Mouse (Mus musculus) CH12.LX (cell line): ENCODE results near the gene Gstt4.

Source experiments
- CHD2 ChIP-seq: IDR thresholded peaks from 2 replicates; pipeline ENCODE4 v1.6.1; 2011; ENCODE audit warnings: low read length, improper control_type of control experiment
- CTCF ChIP-seq, 2 experiments: IDR thresholded peaks in 1 of 2; conservative IDR thresholded peaks in 1 of 2; 2 replicates each; pipeline ENCODE4 v1.5.1; 2011 to 2012; ENCODE audit warnings: low read depth in 2 of 2, low read length in 2 of 2, improper control_type of control experiment in 1 of 2, inconsistent platforms in 1 of 2, mild to moderate bottlenecking in 1 of 2, moderate library complexity in 1 of 2
- E2F4 ChIP-seq: IDR thresholded peaks from 2 replicates; pipeline ENCODE4 v1.6.1; 2011; ENCODE audit warnings: low read depth, low read length, improper control_type of control experiment; ENCODE audit not compliant: insufficient replicate concordance
- EP300 ChIP-seq: IDR thresholded peaks from 2 replicates; pipeline ENCODE4 v1.6.1; 2011; ENCODE audit warnings: low read length, improper control_type of control experiment
- GABPA ChIP-seq: IDR thresholded peaks from 2 replicates; pipeline ENCODE4 v1.6.1; 2012; ENCODE audit warnings: low read depth, low read length, improper control_type of control experiment, inconsistent platforms; ENCODE audit not compliant: insufficient replicate concordance
- HCFC1 ChIP-seq: IDR thresholded peaks from 2 replicates; pipeline ENCODE4 v1.6.1; 2012; ENCODE audit warnings: low read depth, mild to moderate bottlenecking, inconsistent platforms, low read length, improper control_type of control experiment
- NELFE ChIP-seq: IDR thresholded peaks from 2 replicates; pipeline ENCODE4 v1.6.1; 2011; ENCODE audit warnings: low read depth, low read length, improper control_type of control experiment
- POLR2A ChIP-seq: IDR thresholded peaks from 2 replicates; pipeline ENCODE4 v1.6.1; 2011; ENCODE audit warnings: low read depth, mild to moderate bottlenecking, improper control_type of control experiment, low read length
- POLR2AphosphoS2 ChIP-seq: IDR thresholded peaks from 2 replicates; pipeline ENCODE4 v1.6.1; 2011; ENCODE audit warnings: low read depth, low read length, improper control_type of control experiment
- USF1 ChIP-seq: IDR thresholded peaks from 2 replicates; pipeline ENCODE4 v1.6.1; 2014; ENCODE audit warnings: low read depth, mild to moderate bottlenecking, inconsistent platforms, low read length, improper control_type of control experiment
- ZC3H11A ChIP-seq: IDR thresholded peaks from 2 replicates; pipeline ENCODE4 v1.6.1; 2012; ENCODE audit warnings: low read depth, mild to moderate bottlenecking, inconsistent platforms, low read length, improper control_type of control experiment
- ZNF384 ChIP-seq: IDR thresholded peaks from 2 replicates; pipeline ENCODE4 v1.6.1; 2012; ENCODE audit warnings: low read depth, low read length, improper control_type of control experiment, inconsistent platforms

GRCm38 (mm10) chr10:75789841-75790240 lies 32.5 kb downstream of the Gstt4 start:
- no peak for TF ChIP-seq POLR2A
- TF ChIP-seq ZNF384: no peak
- TF ChIP-seq GABPA: no peak
- no peak for TF ChIP-seq E2F4
- TF ChIP-seq HCFC1: no peak
- no peak for TF ChIP-seq CTCF (conservative IDR thresholded peaks at IDR 0.05 in 1 of 2, IDR thresholded peaks at IDR 0.05 in 1 of 2; ENCODE audit: low read depth in 2 of 2, low read length in 2 of 2)
- TF ChIP-seq CHD2: no peak
- no peak for TF ChIP-seq USF1
- TF ChIP-seq POLR2AphosphoS2: no peak
- TF ChIP-seq EP300: no peak
- no peak for TF ChIP-seq NELFE
- TF ChIP-seq ZC3H11A: no peak
